Mouse (Mus musculus) B cell, adult 2 months (primary cell): Measurements from ENCODE around the gene Mcoln2.
A peak's percentile ranks its signal among the peaks of the same experiment; 100 is the strongest.

Source experiments
- DNase-seq, 2 experiments: peaks; one replicate each; pipeline ENCODE4 v3.0.0; 2022

Gene Mcoln2

DNA sequence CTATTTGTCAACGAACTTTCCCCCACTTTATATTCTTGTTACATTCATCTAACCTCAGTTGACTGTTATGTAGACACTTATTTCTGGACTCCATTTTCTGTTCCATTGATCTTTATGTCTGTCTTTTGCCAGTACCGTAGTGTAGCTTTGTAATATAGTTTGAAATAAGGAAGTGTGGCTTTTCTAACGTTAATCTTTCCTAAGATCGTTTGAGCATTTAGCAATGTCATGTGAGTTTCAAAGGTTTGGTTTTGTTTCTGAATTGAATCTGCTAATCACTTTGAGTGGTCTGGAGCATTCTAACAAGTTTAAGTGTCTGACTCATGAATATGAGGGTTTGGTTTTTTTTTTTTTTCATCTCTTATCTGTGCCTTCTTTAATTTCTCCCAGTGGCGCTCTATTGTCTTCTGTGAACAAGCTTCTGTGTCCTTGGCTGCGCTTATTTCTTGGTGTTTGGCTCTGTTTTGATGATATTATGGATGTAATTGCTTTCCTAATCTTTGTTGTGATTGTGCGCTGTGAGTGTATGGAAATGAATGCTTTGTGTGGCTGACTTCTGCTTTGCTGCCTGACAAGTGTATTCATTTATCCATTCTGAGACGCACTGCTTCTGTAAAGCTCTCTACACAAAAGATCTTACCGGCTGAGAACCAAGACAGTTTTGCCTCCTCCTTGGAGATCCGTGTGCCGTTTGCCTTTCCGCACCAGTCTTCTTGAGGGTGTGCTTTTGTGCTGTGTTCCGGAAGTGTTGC is 79.1 kb downstream of the Mcoln2 start:
- DNase-seq = no peak

DNA sequence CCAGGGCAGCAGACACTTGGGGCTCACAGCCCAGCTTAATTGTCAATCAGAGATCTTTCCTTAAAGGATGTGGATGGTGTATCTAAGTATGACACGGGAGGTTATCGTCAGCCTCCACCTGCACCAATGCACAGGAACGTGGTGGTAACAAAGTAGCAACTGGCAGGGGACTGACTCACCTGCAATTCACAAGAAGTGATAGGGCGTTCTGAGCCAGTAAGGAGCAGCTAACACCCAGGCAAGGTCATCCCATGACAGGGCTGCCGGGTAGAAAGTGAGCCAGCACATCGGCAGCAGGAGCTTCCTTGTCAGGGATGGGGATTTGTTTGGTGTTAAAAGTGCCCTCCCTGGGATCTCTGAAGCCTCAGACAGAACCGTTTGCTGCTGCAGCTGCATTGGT is 83.1 kb downstream of the Mcoln2 start:
- DNase-seq = no peak

DNA sequence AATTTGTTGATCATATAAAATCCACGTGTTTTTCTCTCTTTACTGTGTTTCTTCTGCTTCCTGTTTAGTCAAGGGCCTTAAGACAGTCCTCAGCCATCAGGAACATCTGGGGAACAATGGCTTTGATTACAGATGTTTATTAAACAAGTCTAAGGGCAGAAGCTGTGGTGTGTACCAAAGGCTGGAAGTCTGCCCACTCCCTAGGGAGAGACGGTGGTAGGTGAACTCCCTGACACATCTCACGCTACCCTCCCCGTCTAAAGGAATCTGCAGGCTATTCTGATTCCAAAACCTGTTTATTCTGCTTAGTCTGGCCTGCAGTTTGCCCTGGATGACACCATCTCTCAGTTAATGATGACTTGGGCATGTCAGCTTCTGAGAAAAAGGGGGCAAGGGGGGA is 84.1 kb downstream of the Mcoln2 start:
- no peak for DNase-seq

DNA sequence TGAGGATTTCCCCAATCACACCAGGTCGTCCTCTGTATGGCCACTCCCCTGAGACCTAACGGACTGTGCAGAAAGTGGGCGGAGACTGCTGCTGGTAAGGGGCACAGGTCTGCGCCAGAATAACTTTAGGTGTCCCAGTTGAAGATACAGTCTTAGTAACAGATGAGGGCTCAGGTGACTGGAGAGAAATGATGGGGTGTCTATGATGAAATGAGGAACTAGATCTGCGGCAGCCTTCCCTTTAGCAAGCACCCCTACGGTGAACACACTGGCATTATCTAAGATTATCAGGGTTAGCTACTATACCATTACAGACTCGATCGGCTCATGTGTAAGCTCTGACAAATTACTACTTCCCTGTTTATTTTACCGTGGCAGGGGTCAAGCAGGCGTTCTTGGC is 84.9 kb downstream of the Mcoln2 start:
- DNase-seq = no peak

DNA sequence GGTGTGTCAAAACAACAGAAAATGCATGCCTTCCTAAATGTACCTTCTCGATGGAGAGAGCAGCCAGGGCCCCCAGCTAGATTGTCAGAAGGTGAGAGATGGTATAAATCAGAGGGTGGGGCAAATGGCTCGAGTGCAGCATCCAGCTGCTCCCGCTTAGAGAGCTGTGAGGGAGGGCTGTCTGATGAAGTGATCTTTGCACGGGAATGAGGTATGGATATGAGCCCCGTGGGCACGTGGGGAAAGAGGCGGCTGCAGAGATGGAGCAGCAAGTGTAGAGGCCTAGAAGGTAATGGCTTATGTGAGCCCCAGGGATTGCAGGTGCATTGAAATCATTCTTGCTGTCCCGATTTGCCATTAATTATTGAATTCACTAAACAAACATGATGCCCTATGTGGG is 86.6 kb downstream of the Mcoln2 start:
- DNase-seq = no peak

DNA sequence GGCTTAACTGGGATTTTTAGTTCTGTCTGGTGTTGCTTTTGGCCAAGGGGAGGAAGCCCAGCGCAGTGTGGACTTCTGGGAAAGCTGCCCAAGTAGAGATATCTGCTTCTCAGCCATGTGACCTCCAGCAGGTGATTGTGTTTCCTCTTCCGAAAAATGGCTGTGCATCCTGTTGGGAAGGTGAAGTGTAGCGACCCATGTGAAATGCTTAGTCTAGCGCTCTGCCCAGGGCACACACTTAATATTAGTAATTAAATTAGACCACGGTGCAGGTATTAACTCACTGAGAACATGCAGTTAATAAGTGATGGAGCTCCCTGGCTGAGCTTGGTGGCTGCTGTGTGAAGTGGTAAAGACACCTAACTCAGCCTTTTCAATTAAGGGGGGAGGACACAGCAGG is 88.0 kb downstream of the Mcoln2 start:
- DNase-seq = no peak

DNA sequence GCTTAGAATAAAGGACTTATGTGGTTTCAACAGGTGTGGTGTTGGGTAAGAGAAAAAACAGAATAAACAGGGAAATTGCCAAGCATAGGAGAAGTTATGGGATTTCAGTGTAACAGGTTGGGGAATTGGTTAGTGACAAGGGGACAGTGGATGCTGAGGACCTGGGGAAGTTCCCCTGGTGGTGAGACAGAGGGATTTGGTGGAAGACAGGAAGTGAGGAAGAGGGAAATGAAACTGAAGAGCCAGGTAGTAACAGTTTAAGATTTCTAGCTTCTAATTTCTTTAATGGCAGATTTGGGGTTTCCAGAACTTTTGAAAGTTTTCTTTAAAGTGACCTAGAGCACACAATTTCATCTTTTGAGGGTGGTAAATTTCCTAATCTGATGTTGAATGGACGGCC is 95.0 kb downstream of the Mcoln2 start:
- peak in 1 of 2 experiments; percentile 34 for DNase-seq
